Mouse (Mus musculus) frontal cortex, postnatal 25 days (tissue): ENCODE results near the gene Ube2n.

Experiments used
- DNase-seq, 2 experiments: peaks; one replicate each; pipeline ENCODE4 v3.0.0; 2022; ENCODE audit warnings: low spot score in 2 of 2

The Ube2n gene

DNA sequence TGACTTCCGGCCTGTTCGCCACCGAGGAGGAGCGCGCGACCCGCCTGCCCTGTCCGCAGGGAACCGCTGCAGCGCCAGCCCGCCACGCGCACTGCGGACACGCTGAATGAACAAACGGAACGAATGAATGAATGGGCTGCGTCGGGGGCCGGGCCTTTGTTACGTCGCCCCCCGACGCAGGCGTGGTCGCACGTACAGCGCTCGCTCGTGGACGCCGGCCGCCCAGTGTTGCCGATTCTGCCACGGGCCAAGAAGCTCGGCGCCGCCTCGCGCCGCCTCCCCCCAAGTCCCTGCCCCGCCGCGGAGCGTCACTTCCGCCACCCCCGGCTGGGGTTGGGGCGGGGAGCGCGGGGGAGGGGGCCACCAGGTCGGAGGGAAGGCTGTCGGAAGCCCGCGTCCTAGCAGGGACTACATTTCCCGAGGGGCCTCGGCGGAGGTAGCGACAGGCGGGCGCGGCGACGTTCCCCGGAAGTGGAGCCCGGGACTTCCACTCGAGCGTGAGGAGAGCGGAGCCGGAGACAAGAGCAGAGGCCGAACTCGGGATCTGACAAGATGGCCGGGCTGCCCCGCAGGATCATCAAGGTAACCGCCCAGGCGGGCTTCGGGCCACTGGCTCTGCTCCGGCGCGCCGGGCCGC, at the start of gene Ube2n:
Gene Ube2n, plus strand, starts transcription at position 490 of the 637 bp plus-strand sequence.
- peak; percentile 95 to 96 for DNase-seq

DNA sequence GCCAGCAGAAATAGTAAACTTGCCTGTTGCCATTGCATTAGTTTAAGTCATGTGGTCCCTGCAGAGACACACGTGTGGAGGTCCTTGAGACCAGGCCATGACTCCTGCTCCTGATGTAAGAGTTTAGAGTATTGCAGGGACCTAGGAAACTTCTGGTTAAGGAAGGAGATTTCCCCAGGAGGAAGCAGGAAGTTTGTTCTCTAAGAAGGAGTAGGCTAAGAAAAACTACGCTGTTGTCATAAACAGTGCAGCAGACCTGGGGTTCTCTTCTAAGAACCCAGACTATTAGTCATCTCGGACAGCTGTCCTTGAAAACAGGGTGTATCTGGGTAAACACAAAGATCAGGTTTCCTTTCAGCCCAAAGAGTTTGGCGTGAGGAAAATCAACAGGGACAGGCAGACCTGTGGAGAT, 49.5 kb upstream of the Ube2n start:
- no peak for DNase-seq

DNA sequence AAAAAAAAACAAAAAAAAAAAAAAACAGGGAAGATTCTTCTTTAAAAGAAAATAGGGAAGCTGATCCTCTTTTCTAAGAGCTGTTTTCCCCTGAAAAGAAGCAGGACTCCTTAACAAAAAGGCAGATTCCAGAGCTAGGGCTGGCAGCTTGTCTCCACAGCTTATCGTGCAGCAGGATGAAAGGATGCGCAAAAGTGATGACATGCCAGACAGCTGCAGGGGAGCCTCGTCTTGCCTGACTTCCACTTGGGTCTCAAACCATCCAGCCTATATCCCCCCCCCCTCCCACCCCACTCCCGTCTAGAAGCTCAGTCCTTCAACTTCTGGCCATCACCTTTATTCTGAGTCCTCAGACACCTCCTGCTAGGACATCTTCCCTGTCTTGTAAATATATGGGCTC, 46.1 kb upstream of the Ube2n start:
- no peak for DNase-seq

DNA sequence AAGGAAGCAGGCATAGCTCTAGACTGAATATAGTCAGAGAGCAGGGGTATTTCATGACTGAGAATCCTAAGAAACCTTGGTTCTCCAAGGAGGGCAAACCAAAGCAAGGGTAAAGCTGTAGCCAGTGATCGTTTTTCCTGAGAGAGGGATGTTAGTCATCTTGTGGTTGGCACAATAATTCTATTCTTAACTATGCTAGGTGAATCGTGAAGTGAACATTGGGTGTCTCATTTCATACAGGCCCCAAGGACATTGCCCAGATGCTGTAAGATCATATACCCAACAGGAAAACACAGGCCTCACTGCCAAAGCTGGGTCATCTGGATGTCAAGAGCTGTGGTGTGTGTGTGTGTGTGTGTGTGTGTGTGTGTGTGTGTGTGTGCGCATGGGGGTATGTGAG, 43.8 kb upstream of the Ube2n start:
- DNase-seq = no peak

DNA sequence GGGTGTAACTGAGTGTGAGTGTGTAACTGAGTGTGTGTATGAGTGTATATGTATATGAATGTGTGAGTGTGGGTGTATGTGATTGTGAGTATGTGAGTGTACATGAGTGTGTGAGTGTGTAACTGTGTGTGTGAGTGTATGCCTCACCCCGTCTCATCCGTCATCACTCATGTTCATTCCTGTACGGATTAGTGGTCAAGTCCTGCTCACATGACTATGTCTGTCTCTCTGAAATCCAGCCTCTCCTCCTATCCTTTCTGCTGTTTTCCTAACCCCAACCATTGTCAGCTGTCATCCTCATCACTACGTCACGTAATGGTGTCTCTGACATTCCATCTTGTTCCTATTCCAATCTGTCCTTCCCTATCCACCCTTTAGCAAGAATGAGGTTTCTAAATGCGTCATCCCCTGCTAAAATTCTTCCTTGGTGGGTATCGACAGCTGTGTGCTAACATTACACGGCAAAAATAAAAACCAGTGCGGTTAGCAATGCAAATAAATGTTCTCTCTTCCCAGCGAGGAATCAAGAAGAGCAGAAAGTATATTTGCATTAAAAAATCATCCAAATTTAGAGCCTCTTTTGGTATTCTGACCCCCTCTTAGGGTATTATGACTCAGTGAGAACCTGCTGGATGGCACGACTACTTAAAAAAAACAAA, 42.9 kb upstream of the Ube2n start:
- no peak for DNase-seq

DNA sequence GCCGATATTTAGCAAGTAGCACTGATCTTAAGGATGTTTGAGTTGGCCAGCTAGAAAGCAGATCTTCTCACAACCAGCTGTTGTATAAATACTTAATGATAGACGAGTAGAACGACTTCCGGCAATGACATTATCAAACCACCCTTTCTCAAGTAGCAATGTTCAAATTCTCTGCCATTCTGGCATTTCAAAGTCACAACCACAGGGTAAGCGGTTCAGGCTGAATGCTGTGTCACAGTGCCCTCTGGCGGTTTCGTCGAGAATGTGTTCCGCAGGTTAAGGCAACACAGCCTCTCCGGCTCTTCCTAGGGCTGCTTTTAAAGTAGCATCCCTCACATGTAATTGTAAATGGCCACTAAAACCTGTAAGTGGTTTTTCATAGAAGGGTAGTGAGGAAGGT, 39.0 kb upstream of the Ube2n start:
- peak; percentile 63 to 73 for DNase-seq

DNA sequence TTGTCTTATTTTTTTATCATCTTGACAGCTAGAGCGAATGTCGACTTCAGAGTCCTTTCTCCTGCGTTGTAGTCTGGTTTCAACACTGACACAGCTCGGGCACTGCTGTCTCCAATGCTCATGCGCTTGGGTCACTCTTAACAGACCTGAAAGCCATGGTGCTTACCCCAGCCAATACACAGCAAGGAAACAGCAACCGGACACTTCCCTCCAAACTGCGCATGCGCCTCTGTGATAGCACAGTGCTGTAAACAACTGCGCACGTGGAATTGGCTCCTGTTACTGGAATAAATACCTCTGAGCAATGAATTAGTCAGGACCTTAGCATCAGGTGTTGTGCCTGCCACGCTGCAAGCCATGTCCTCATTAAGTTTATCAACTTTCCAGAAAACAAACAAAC, 37.4 kb upstream of the Ube2n start:
- no peak for DNase-seq

DNA sequence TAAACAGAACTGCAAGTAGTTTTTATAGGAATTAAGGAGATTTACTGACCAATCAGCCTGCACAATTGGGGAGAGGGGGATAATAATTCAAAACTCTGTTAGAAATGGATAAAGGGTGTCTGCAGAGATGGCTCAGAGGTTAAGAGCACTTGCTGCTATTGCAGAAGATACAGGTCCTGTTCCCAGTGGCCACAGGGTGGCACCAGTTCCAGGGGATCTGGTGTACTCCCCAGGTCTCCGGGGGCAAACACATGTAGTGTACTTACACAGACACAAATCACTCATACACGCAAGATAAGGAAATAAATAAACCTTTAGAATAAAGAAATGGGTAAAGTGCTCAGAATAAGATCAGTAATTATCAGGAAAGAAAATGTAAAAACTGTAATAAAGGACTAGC, 25.3 kb upstream of the Ube2n start:
- no peak for DNase-seq

DNA sequence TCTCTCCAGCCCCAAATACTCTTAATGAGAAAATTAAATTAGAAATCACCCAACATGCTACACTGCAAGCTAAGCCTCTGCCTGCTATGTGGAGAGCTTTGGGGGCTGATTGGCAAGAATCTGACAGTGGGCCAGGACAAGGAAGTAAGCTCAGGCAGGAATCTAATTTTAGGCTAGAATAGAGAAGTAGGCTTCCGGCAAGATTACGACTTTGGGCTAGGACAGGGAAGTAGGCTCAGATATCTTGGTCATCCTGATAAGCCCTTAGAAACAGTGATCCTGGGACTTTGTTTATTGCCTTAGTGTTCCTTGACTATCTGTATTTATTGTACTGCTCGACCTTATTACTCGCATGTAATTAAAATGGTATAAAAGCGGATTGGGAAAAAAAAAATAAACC, 20.7 kb upstream of the Ube2n start:
- DNase-seq = no peak

DNA sequence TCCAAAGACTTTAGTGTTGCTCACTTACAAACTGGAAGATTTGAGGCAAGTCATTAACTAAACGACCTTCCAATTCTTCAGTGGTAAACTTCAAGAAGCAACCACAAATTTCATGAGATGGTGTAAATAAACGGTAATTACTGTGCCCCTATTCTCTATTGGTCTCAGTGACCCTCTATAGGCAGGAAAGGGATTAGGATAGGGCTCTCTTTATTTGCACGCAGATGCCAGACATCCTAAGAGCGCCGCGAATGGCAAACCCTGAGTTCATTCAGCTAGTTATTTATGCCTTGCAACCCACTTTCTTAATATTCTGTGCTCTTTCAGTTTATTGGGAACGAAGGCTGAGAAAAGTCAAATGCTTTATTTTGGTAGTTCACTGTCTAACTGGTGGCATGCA, 13.9 kb upstream of the Ube2n start:
- DNase-seq = no peak

DNA sequence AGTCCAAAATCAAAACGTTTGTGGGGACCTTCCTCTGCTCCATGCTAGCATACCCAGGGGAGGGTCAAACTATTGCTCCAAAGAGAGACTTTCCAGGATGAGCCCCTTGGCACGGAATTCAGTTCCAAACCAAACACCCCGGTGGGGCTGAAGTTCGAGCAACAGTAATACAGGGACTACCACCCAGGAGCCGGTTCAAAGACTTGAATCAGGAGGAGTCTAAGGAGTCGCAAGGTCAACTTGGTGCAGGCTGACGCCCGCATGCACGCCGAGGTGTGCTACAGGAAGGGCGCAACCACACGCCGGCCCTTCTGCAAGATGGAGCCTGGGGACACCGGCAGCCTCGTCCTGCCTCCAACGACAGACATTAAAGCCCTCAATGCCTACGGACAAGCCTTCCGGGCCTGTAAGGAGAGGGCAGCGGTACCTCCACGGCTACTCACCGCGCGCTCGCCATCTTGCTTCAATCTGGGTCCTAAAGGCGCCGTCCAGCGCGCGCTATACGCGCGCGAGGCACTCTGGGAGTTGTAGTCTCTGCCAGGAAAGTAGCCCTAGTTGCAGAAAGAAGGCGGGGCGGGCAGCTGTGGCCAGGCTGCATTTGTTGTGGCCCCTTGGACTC, 13.4 kb upstream of the Ube2n start, which contains the start of gene Mrpl42:
Gene Mrpl42, minus strand, starts transcription at position 478 of the 619 bp plus-strand sequence.
- peak; percentile 70 for DNase-seq

DNA sequence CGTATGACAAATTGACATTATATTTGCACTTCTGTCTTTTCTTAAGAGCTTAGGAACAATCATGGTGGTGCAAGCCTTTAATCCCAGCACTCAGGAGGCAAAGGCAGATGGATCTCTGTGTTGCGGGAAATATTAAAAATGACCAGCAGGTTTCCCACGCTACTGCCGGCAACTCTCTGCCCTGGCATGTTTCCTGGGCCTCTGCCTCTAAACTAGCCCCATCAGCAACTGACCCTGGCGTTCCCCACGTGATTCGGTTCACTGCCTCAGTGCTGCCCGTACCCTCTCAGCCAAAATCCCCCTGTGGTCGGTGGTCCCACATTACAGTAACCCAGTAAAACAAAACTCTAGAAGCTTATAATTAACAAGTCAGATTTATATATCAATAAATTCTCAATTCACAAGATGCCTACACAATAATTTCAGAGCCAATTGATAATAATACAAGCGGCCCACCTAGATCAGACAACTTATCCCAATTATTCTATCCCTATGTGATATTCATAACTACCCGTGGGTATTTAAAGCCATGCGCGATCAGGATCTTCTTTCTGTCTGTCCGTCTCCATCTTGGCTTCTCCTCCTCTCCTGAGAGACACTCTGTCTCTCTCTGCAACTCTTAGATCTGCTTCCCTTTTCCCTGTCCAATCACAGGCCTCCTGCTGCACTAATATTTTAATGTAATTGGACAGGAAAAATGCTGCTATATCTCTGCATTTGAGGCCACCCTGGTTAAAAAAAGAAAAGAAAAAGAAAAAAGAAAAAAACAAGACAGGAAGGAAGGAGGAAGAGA, 11.3 kb upstream of the Ube2n start:
- no peak for DNase-seq

DNA sequence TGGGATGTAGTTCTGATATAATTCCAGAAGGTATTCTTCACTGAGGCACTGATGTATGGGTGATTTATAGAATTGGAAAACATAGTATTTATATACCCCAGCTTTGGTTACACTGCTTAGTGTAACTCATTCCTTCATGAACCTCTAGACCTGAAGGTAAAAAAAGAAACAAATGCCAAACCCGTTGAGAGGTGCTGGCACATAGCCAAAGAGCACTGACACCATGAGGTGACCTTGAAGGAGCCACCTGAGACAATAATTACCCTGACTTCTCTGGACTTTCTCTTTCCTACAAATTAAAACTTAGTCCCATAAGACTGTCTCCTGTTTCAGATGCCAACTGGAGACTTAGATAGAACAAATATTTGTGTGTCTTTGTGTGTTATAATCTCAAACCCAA, 10.6 kb upstream of the Ube2n start:
- no peak for DNase-seq

DNA sequence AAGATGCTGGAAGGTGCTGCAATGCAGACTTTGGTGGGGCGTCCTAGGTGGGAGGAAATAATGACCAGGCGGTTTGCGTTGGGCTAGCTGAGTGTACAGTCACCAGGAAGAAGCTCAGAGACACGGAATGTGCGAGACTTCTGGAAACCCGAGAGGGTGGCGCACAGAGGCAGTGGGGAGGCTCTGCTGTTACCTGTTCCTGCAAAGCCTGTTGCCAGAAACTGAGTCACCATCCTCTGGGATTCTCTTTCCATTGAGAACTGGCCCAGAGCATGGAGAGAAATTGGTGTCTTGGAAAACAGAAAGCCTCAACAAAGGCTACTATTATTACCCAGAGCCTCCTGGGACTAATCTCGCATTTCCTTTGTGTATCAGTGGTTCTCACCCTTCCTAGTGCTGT, 6.8 kb upstream of the Ube2n start:
- no peak for DNase-seq

DNA sequence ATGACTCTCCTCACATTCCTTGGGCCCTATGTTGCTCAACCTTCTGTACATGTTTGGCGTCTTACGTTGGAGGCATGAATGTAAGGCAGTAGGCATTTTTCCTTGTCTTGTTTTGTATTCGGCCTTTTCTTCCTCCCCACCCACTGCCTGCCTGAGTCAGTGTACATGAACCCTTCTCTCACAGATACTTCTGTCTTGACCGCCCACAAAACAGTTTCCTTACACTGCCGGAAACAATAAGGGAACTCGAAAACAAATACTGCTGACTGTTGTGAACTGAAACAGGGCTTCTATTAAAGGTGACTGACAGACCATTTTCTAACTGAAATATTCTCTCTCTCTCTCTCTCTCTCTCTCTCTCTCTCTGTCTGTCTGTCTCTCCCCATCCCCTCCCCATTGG, 6.2 kb upstream of the Ube2n start:
- DNase-seq = no peak

DNA sequence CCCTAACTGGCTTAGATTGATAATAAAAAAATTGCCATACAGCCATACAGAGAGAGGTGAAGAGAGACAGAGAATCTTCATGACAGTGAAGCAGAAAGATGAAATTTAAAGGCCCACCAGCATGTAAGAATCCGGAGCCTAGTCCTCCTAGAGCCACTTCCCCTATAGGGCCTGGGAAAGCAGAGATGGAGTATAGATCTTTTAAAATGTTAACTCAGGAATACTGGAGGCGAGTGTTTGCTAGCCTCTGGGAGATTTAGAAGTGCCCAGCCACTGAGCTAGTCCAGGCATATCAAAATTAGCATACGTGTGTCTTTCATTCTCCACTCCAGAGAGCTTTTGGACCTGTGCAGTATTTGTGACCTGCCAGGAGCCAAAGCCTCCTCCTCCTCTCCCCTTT, 5.7 kb upstream of the Ube2n start:
- DNase-seq = no peak

DNA sequence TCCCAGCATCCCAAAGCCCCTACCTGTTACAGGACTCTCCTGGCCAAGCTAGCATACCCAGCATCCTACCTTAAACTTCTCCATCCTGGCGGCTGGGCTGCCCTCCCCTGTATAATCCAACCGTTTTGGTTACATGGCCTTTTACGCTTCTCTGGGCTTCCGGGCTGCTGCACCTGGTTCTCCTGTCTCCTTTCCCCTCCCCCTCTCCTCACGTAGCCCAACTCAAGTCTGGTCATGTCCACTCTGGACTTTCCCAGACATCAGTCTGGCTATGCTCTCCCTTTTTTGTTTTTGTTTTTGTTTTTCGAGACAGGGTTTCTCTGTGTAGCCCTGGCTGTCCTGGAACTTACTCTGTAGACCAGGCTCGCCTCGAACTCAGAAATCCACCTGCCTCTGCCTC, 2.3 kb upstream of the Ube2n start:
- no peak for DNase-seq

DNA sequence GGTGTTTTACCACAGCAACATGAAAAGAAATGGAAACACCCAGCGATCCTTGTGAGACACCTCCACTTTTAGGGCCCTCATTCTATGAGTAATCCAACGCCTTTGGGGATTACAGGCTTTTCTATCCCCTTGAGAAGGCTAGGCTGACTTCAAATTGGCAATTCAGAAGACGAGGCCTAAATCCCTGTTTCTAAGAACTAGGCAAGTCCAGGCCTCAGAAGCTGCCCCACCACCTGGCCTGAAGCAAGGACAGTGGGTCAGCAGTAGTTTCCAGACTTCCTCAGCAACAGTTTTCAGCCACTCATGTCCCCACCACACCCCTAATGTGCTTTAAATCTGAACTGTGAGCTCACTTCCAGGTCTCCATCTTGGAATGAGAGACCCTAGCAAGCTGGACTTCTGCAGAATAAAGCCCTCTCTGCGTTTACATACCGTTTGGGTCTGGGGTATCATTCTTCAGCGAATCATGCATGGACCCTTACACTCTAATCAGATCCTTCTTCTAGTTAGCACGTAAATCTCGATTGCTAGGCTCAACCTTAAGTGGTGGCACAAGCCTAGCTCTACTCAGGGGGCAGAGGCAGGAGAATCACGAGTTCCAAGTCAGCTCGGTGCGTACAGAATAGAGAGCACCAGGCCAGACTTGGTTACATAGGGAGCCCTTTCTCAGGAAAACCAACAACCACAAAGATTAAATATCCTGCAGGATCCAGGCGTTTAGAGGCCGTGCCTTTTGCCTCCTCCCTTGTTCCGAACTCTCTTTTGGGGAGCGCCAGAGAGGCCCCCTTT, 983 bp upstream of the Ube2n start:
- DNase-seq = no peak

DNA sequence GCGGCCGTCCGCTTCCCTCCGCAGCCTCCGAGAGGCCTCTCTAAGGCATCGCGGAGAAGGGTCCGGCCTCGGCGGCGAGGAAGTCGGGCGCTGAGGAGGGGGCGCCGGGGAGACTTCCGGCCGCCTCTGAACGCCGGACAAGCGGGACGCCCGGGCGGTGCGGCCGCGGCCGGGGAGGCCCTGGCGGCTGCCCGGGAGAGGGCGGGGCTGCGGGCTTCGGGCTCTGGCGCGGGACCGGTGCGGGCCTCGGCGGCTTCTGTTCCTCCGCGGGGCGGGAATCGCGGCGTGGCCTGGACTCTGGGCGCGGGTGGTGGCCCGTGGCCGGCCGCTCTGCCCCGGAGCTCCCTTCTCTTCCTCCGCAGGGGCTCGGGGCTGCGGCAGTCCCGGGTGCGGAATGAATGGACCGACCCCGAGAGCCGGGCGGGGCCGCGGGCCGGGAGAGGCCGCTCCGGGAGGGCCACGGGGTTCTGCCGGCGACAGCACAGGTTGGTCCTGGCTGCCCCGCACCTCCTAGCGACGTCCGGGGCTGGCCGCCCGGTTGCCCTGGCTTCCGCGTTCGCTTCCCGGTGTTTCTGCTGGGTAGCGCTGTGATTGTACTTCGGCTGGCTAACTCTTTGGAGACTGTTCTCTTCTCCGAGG, 467 bp downstream of the Ube2n start:
- DNase-seq = peak; percentile 12 to 32

DNA sequence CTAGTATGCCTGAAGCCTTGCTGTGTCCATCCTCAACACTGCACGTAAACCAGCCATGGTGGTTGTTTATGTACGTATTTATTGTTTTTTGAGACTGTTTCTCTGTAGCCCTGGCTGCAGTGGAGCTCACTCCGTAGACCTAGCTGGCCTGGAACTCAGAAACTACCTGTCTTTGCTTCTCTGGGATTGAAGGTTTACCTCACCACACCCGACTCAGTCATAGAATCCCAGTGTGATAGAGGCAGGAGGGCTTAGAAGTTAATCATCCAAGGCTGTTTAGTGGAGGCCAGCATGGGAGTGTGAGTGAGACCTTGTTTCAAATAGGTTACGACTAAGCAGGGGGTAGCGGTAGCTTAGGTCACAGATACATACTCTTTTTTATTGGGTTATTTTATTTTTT, 2.7 kb downstream of the Ube2n start:
- DNase-seq = no peak

DNA sequence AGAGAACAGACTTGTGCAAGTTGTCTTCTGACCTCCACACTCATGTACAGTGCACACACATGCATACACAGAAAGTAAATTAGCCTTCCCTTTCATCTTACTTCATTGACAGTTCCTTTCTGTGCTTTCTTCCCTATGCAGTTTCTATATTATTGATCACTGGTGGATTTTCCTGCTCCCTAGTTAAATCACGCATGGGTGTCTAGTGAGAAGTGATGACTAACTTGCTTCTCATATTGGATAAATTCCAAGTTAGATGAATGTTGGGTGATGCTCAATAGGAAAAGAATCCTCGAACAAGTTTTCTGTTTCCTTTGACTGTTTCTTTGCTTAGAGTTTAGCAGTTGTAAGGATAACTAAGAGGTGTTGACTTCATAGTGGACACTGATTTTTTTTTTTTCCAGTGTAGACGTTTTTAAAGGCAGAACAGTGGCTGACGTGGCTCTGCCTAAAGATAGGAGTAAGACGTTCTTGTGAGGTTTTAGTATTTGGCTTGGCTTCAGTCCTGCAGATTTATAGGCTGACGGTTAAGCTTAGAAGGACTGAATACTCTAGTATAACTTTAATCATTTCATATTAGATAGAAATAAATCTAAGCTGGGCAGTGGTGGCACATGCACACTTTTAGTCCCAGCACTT, 10.2 kb downstream of the Ube2n start:
- no peak for DNase-seq
